Mouse (Mus musculus) heart, postnatal 0 days (tissue): Measurements from ENCODE around the gene Pdzrn4. TPM values are rescaled to one million over a fixed set of nuclear protein-coding genes. Genes with fewer than 3 reads are reported as not detected.

Experiments
- ATAC-seq: fragments of 200-750 bp; cut with Nextera tagmentation; 2 replicates; pipeline ENCODE4 v1.8.0; 2017; ENCODE audit warnings: low read depth, moderate number of reproducible peaks, moderate library complexity; ENCODE audit not compliant: insufficient read depth
- DNase-seq: peaks from one replicate; pipeline ENCODE4 v3.0.0-alpha.2; 2016; ENCODE audit warnings: low spot score
- H3K27ac ChIP-seq: fragments of 300-500 bp; sonication (generic); 2 replicates; pipeline ENCODE4 v1.5.1; 2014; ENCODE audit warnings: low read depth, mild to moderate bottlenecking
- H3K27me3 ChIP-seq: fragments of 300-500 bp; sonication (generic); 2 replicates; pipeline ENCODE4 v1.6.1; 2014; ENCODE audit warnings: low read length, mixed read lengths; ENCODE audit not compliant: control insufficient read depth, insufficient read depth
- H3K36me3 ChIP-seq: fragments of 300-500 bp; sonication (generic); replicated peaks from 2 replicates; pipeline ENCODE4 v1.6.1; 2014; ENCODE audit warnings: low read length, mixed read lengths; ENCODE audit not compliant: control insufficient read depth, insufficient read depth
- H3K4me1 ChIP-seq: fragments of 300-500 bp; sonication (generic); 2 replicates; pipeline ENCODE4 v1.6.1; 2014; ENCODE audit warnings: antibody characterized with exemption; ENCODE audit not compliant: control insufficient read depth, insufficient read depth
- H3K4me2 ChIP-seq: fragments of 300-500 bp; sonication (generic); 2 replicates; pipeline ENCODE4 v1.6.1; 2014; ENCODE audit warnings: low read depth, mild to moderate bottlenecking, low read length, moderate library complexity
- H3K4me3 ChIP-seq: fragments of 300-500 bp; sonication (generic); 2 replicates; pipeline ENCODE4 v1.5.1; 2014; ENCODE audit warnings: low read depth, low read length
- H3K9ac ChIP-seq: fragments of 300-500 bp; sonication (generic); replicated peaks from 2 replicates; pipeline ENCODE4 v1.6.1; 2014; ENCODE audit warnings: low read depth, low read length, mixed read lengths
- H3K9me3 ChIP-seq: fragments of 300-500 bp; sonication (generic); replicated peaks from 2 replicates; pipeline ENCODE4 v1.6.1; 2016; ENCODE audit warnings: low read length; ENCODE audit not compliant: control insufficient read depth
- CTCF ChIP-seq: IDR thresholded peaks from 2 replicates; pipeline ENCODE4 v1.5.1; 2016; ENCODE audit warnings: antibody characterized with exemption, control low read depth, low read depth
- EP300 ChIP-seq: IDR thresholded peaks from 2 replicates; pipeline ENCODE4 v1.6.1; 2016; ENCODE audit warnings: antibody characterized with exemption, low read depth
- WGBS: fragments of 180-500 bp; shearing (Covaris S2); extraction: QIAGEN DNeasy Blood & Tissue Kit; methylation state at CpG from one replicate; pipeline ENCODE4 v1.1.7; 2014; 5-methylcytosine and 5-hydroxymethylcytosine counted together
- polyA plus RNA-seq: library from polyadenylated mRNA; unstranded; fragments of >200 nt; fragmentation: Nextera tagmentation; extraction: Ambion mirVana; gene quantifications from 2 replicates; pipeline ENCODE4 v1.2.1, GENCODE M21; 2015
- total RNA-seq: library from RNA; depleted of rRNA; stranded (reverse); fragments of >200 nt; gene quantifications from 2 replicates; pipeline ENCODE4 v1.2.3, GENCODE M21; 2014; ENCODE audit warnings: low replicate concordance

The Pdzrn4 gene
- total and polyA plus RNA-seq, 2 experiments from 2014 or later = 0.46 to 3.1 TPM

GRCm38 (mm10) chr15:92743624-92744023 is 346.9 kb downstream of the Pdzrn4 start:
- no peak for ATAC-seq
- TF ChIP-seq CTCF (no peak), EP300 (no peak)
- H3K27ac ChIP-seq = no peak overlapping the region
- no peak overlapping the region for H3K4me3 ChIP-seq
- 70% methylated on average over 6 of the region's 6 CpGs for WGBS
- no peaks in the 10 kb centered on the region for H3K9me3 ChIP-seq
- no peaks in the 10 kb centered on the region for H3K4me1 ChIP-seq
- H3K9ac ChIP-seq = no peak overlapping the region
- no peak for DNase-seq
- no peaks in the 10 kb centered on the region for H3K36me3 ChIP-seq
- no peaks in the 10 kb centered on the region for H3K27me3 ChIP-seq
- H3K4me2 ChIP-seq = no peak overlapping the region

GRCm38 (mm10) chr15:92746081-92746480 is 349.4 kb downstream of the Pdzrn4 start:
- TF ChIP-seq CTCF = no peak
- no peak for TF ChIP-seq EP300
- DNase-seq = no peak
- H3K9me3 ChIP-seq = no peaks in the 10 kb centered on the region
- no peaks in the 10 kb centered on the region for H3K36me3 ChIP-seq
- no peak overlapping the region for H3K4me2 ChIP-seq
- ATAC-seq = no peak
- no peak overlapping the region for H3K4me3 ChIP-seq
- H3K9ac ChIP-seq = no peak overlapping the region
- WGBS = 87% methylated on average over 7 of the region's 7 CpGs
- H3K27me3 ChIP-seq = no peaks in the 10 kb centered on the region
- H3K4me1 ChIP-seq = no peaks in the 10 kb centered on the region
- H3K27ac ChIP-seq = no peak overlapping the region

GRCm38 (mm10) chr15:92752167-92752566 is 355.5 kb downstream of the Pdzrn4 start:
- no peak overlapping the region for H3K4me3 ChIP-seq
- H3K9ac ChIP-seq = no peak overlapping the region
- no peaks in the 10 kb centered on the region for H3K27me3 ChIP-seq
- H3K4me2 ChIP-seq = no peak overlapping the region
- ATAC-seq (no peak), DNase-seq (no peak)
- no peaks in the 10 kb centered on the region for H3K4me1 ChIP-seq
- H3K27ac ChIP-seq = no peak overlapping the region
- TF ChIP-seq EP300 = no peak
- no peak for TF ChIP-seq CTCF
- no peaks in the 10 kb centered on the region for H3K9me3 ChIP-seq
- WGBS = 72% methylated on average over 17 of the region's 17 CpGs
- no peaks in the 10 kb centered on the region for H3K36me3 ChIP-seq

GRCm38 (mm10) chr15:92752578-92752977 is 355.9 kb downstream of the Pdzrn4 start:
- Histone ChIP-seq H3K9ac (no peak overlapping the region), H3K36me3 (no peaks in the 10 kb centered on the region), H3K4me1 (no peaks in the 10 kb centered on the region), H3K9me3 (no peaks in the 10 kb centered on the region), H3K4me3 (no peak overlapping the region), H3K4me2 (no peak overlapping the region), H3K27ac (no peak overlapping the region), H3K27me3 (no peaks in the 10 kb centered on the region)
- TF ChIP-seq CTCF = no peak
- no peak for TF ChIP-seq EP300
- WGBS = 91% methylated on average over 13 of the region's 13 CpGs
- ATAC-seq (no peak), DNase-seq (no peak)

GRCm38 (mm10) chr15:92757085-92757903 is 360.6 kb downstream of the Pdzrn4 start:
- WGBS = 75% methylated on average over 17 of the region's 17 CpGs
- Histone ChIP-seq H3K36me3 (no peaks in the 10 kb centered on the region), H3K27ac (no peak overlapping the region), H3K9ac (no peak overlapping the region), H3K4me2 (no peak overlapping the region), H3K4me1 (no peaks in the 10 kb centered on the region), H3K4me3 (no peak overlapping the region), H3K27me3 (no peaks in the 10 kb centered on the region), H3K9me3 (no peaks in the 10 kb centered on the region)
- DNase-seq (no peak), ATAC-seq (no peak)
- TF ChIP-seq CTCF = no peak
- no peak for TF ChIP-seq EP300

GRCm38 (mm10) chr15:92759001-92759400 is 362.3 kb downstream of the Pdzrn4 start:
- no peaks in the 10 kb centered on the region for H3K9me3 ChIP-seq
- no peak overlapping the region for H3K9ac ChIP-seq
- no peaks in the 10 kb centered on the region for H3K27me3 ChIP-seq
- TF ChIP-seq CTCF = no peak
- no peak for TF ChIP-seq EP300
- H3K4me1 ChIP-seq = no peaks in the 10 kb centered on the region
- H3K27ac ChIP-seq = no peak overlapping the region
- no peak for DNase-seq
- WGBS = 76% methylated on average over 8 of the region's 8 CpGs
- H3K4me3 ChIP-seq = no peak overlapping the region
- H3K36me3 ChIP-seq = no peaks in the 10 kb centered on the region
- no peak for ATAC-seq
- no peak overlapping the region for H3K4me2 ChIP-seq
